Mouse (Mus musculus): ENCODE measurements around the gene Jak2.

- no peak for TF ChIP-seq POLR2A (IDR thresholded peaks at IDR 0.05; ENCODE audit: low read depth, low read length)
- TF ChIP-seq CTCF (IDR thresholded peaks at IDR 0.05; ENCODE audit: extremely low read depth, insufficient read depth, insufficient read length, insufficient replicate concordance), result no peak
Observed at GRCm38 (mm10) chr19:29265538-29265937, 13.9 kb downstream of the Jak2 start.
